Mouse (Mus musculus) heart, adult 2 months (tissue): Measurements from ENCODE around the gene Plcb4. TPM values are rescaled to one million over a fixed set of nuclear protein-coding genes. Genes with fewer than 3 reads are reported as not detected.
A peak's percentile ranks its signal among the peaks of the same experiment; 100 is the strongest.

Source experiments
- DNase-seq, 2 experiments: peaks; one replicate each; pipeline ENCODE4 v3.0.0; 2021
- H3K27ac ChIP-seq: fragments of 200-600 bp; 2 replicates; pipeline ENCODE4 v1.8.1; 2022
- H3K27me3 ChIP-seq: fragments of 200-500 bp; 2 replicates; pipeline ENCODE4 v1.6.1; 2012; ENCODE audit warnings: mild to moderate bottlenecking, low read length, inconsistent platforms, mixed read lengths; ENCODE audit not compliant: control insufficient read depth, insufficient read depth
- H3K36me3 ChIP-seq: fragments of 200-500 bp; 2 replicates; pipeline ENCODE4 v1.6.1; 2012; ENCODE audit warnings: low read length, inconsistent platforms; ENCODE audit not compliant: control insufficient read depth, insufficient read depth
- H3K4me1 ChIP-seq: fragments of 200-500 bp; 2 replicates; pipeline ENCODE4 v1.6.1; 2011; ENCODE audit warnings: low read length; ENCODE audit not compliant: control insufficient read depth, insufficient read depth
- H3K4me3 ChIP-seq: fragments of 200-600 bp; 2 replicates; pipeline ENCODE4 v1.8.1; 2022
- H3K79me2 ChIP-seq: fragments of 200-500 bp; replicated peaks from 2 replicates; pipeline ENCODE4 v1.6.1; 2012; ENCODE audit warnings: mild to moderate bottlenecking, inconsistent platforms, low read length, moderate library complexity, mixed read lengths; ENCODE audit not compliant: control insufficient read depth, insufficient read depth
- H3K9ac ChIP-seq: fragments of 200-500 bp; 2 replicates; pipeline ENCODE4 v1.6.1; 2012; ENCODE audit warnings: low read depth, mild to moderate bottlenecking, control low read depth, inconsistent platforms, low read length, mixed read lengths
- CTCF ChIP-seq: fragments of 200-600 bp; IDR thresholded peaks from 2 replicates; pipeline ENCODE4 v1.8.1; 2022; ENCODE audit warnings: antibody characterized with exemption, mild to moderate bottlenecking, moderate library complexity
- EP300 ChIP-seq: fragments of 200-500 bp; IDR thresholded peaks from 2 replicates; pipeline ENCODE4 v1.6.1; 2011; ENCODE audit warnings: low read depth, low read length, control low read depth; ENCODE audit not compliant: insufficient read depth
- POLR2A ChIP-seq: fragments of 200-500 bp; IDR thresholded peaks from 2 replicates; pipeline ENCODE4 v1.6.1; 2011; ENCODE audit warnings: mild to moderate bottlenecking, low read depth, low read length, control low read depth; ENCODE audit not compliant: insufficient read depth
- WGBS: fragments of 180-500 bp; shearing (Covaris S2); methylation state at CpG from one replicate; pipeline ENCODE4 v1.1.7; 2018; 5-methylcytosine and 5-hydroxymethylcytosine counted together
- intact Hi-C: fragments of 180-260 bp; cut with DNase I; formaldehyde crosslinking; loops from one replicate; pipeline ENCODE4 v1.15.1; 2025
- polyA plus RNA-seq: library from polyadenylated mRNA; depleted of rRNA; stranded (reverse); fragments of >200 nt; gene quantifications from 2 replicates; pipeline ENCODE4 v1.2.3, GENCODE M21; 2012
- total RNA-seq, 2 experiments: library from RNA; stranded (reverse); gene quantifications; 2 replicates each; pipeline ENCODE4 v1.2.3; 2021

The Plcb4 gene
- total and polyA plus RNA-seq, 3 experiments = 23.1 to 60.2 (median 55.0) TPM

- no peak overlapping the region for H3K27ac ChIP-seq
- intact Hi-C loops = loop anchor here (5.0 kb wide), 2 partner anchors 91 to 356 kb away; no protein-coding TSS in a partner anchor
- H3K27me3 ChIP-seq = no peaks in the 10 kb centered on the region
- H3K4me1 ChIP-seq = peaks cover 19% of the 10 kb centered on the region
- H3K4me3 ChIP-seq = no peak overlapping the region
- peaks cover 30% of the 10 kb centered on the region for H3K36me3 ChIP-seq
- TF ChIP-seq CTCF = no peak
- DNase-seq = no peak
- H3K9ac ChIP-seq = no peak overlapping the region
- no peaks in the 10 kb centered on the region for H3K79me2 ChIP-seq
- WGBS = 44% methylated on average over 5 of the region's 5 CpGs
These were observed 259.3 kb downstream of the Plcb4 start for GRCm38 (mm10) chr2:135918116-135918515.

GRCm38 (mm10) chr2:135919641-135920040 lies 260.8 kb downstream of the Plcb4 start:
- intact Hi-C loops = loop anchor here (5.0 kb wide), 2 partner anchors 92 to 357 kb away; no protein-coding TSS in a partner anchor
- H3K4me1 ChIP-seq = peaks cover 14% of the 10 kb centered on the region
- 36% methylated on average over 6 of the region's 6 CpGs for WGBS
- H3K4me3 ChIP-seq = no peak overlapping the region
- no peaks in the 10 kb centered on the region for H3K27me3 ChIP-seq
- no peak overlapping the region for H3K9ac ChIP-seq
- H3K36me3 ChIP-seq = peaks cover 24% of the 10 kb centered on the region
- H3K79me2 ChIP-seq = no peaks in the 10 kb centered on the region
- TF ChIP-seq CTCF (no peak), EP300 (0 out of 2 replicates have a peak, but pooled peaks have one; percentile 38), POLR2A (no peak)
- DNase-seq = peak in 1 of 2 experiments; percentile 15
- 0 out of 2 replicates have a peak overlapping the region, but pooled peaks have one; percentile 6 for H3K27ac ChIP-seq

DNA sequence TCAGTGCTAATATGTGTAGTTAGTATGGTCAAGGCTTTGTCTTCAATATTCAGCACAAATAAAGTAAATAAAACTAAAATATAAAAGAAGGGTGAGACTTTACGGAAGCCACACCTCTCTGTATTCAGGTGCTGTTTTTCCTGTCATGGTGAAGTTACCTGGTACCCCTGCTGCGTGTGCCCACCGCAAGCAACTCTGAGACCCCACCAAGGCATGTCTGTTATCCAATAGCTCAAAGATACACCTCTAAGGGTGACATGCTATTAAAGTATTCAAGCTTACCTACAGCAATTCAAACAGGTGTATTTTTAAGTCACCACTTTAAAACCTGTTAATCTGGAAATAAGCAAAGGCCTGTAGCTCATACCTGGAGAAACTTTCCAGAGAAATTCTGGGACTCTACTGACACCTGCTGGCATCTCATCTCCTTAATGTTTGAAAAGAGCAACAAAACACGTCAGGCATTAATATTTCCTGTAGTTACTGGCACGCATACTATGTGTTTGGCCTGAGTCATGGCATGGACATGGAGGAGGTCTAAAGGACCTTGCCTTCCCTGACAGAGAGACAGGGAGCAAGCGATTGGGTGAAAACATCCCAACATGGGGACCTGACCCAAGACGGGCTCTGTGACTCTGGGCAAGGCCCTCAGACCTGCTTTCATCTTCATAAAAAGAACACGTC lies 268.0 kb downstream of the Plcb4 start:
- Histone ChIP-seq H3K4me3 (no peak overlapping the region), H3K27ac (peak overlapping the region; percentile 32), H3K4me1 (peaks cover 6% of the 10 kb centered on the region), H3K79me2 (no peaks in the 10 kb centered on the region), H3K36me3 (peaks cover 4% of the 10 kb centered on the region), H3K9ac (no peak overlapping the region), H3K27me3 (no peaks in the 10 kb centered on the region)
- DNase-seq = peak; percentile 52
- intact Hi-C loops = loop anchor here (2.0 to 5.0 kb wide), 6 partner anchors 130 to 538 kb away; partner anchors contain the start of gene Plcb4
- 54% methylated on average over 8 of the region's 8 CpGs for WGBS
- TF ChIP-seq POLR2A = 0 out of 2 replicates have a peak, but pooled peaks have one; percentile 13
- no peak for TF ChIP-seq EP300
- TF ChIP-seq CTCF = peak; percentile 87

- WGBS = 87% methylated on average over 9 of the region's 9 CpGs
- intact Hi-C loops = loop anchor here (5.0 kb wide), 4 partner anchors 132 to 372 kb away; partner anchors contain the start of gene Plcb4
- H3K4me3 ChIP-seq = no peak overlapping the region
These were observed 270.4 kb downstream of the Plcb4 start for GRCm38 (mm10) chr2:135929021-135929720.

GRCm38 (mm10) chr2:135930696-135931095 lies 271.9 kb downstream of the Plcb4 start:
- Histone ChIP-seq H3K9ac (no peak overlapping the region), H3K4me1 (peaks cover 5% of the 10 kb centered on the region), H3K36me3 (peaks cover 5% of the 10 kb centered on the region), H3K27me3 (no peaks in the 10 kb centered on the region), H3K79me2 (no peaks in the 10 kb centered on the region), H3K27ac (no peak overlapping the region), H3K4me3 (no peak overlapping the region)
- intact Hi-C loops = no loop called here
- TF ChIP-seq POLR2A (no peak), CTCF (no peak), EP300 (no peak)
- DNase-seq = no peak
- 72% methylated on average over 4 of the region's 4 CpGs for WGBS

More at GRCm38 (mm10) chr2:135929021-135929720, 270.4 kb downstream of the Plcb4 start:
- H3K27ac ChIP-seq = no peak overlapping the region
- TF ChIP-seq EP300 (no peak), CTCF (no peak), POLR2A (no peak)
- peaks cover 2% of the 10 kb centered on the region for H3K36me3 ChIP-seq
- H3K79me2 ChIP-seq = no peaks in the 10 kb centered on the region
- peaks cover 5% of the 10 kb centered on the region for H3K4me1 ChIP-seq
- H3K9ac ChIP-seq = no peak overlapping the region
- H3K27me3 ChIP-seq = no peaks in the 10 kb centered on the region
- DNase-seq = no peak

GRCm38 (mm10) chr2:135932569-135932968 lies 273.8 kb downstream of the Plcb4 start:
- 88% methylated on average over 4 of the region's 4 CpGs for WGBS
- TF ChIP-seq POLR2A (no peak), CTCF (no peak), EP300 (no peak)
- H3K9ac ChIP-seq = no peak overlapping the region
- H3K4me3 ChIP-seq = no peak overlapping the region
- intact Hi-C loops = no loop called here
- H3K4me1 ChIP-seq = peaks cover 3% of the 10 kb centered on the region
- peaks cover 7% of the 10 kb centered on the region for H3K36me3 ChIP-seq
- H3K79me2 ChIP-seq = no peaks in the 10 kb centered on the region
- no peak overlapping the region for H3K27ac ChIP-seq
- no peak for DNase-seq
- no peaks in the 10 kb centered on the region for H3K27me3 ChIP-seq
